Mouse (Mus musculus): ENCODE measurements at regions not wholly inside any gene's neighbourhood (a gene's known extent, or its start where the extent isn't known, plus 50 kb on each side); places are given as distances from the start of the nearest gene placed in this dataset.

GRCm38 (mm10) chr1:193692991-193693390 is 322.9 kb upstream of the Camk1g start:
- no peak for DNase-seq
- intact Hi-C loops (cut with DNase I) = no loop called here
- Histone ChIP-seq H3K27ac (no peak overlapping the region), H3K4me3 (no peak overlapping the region)
- TF ChIP-seq CTCF (IDR thresholded peaks at IDR 0.05) = no peak

- no peak overlapping the region for H3K4me3 ChIP-seq
- no peak overlapping the region for H3K27ac ChIP-seq
- DNase-seq = no peak
- no peak for TF ChIP-seq CTCF (IDR thresholded peaks at IDR 0.05)
- intact Hi-C loops (cut with DNase I) = no loop called here
These were observed 319.5 kb upstream of the Camk1g start for GRCm38 (mm10) chr1:193689601-193690000.

- TF ChIP-seq CTCF (IDR thresholded peaks at IDR 0.05) = no peak
- no peak overlapping the region for H3K4me3 ChIP-seq
- no peak overlapping the region for H3K27ac ChIP-seq
- DNase-seq = no peak
- intact Hi-C loops (cut with DNase I) = no loop called here
These were observed 312.8 kb upstream of the Camk1g start for GRCm38 (mm10) chr1:193682917-193683316.

- Histone ChIP-seq H3K4me3 (no peak overlapping the region), H3K27ac (no peak overlapping the region)
- no peak for DNase-seq
- no peak for TF ChIP-seq CTCF (IDR thresholded peaks at IDR 0.05)
- intact Hi-C loops (cut with DNase I) = no loop called here
These were observed 308.4 kb upstream of the Camk1g start for GRCm38 (mm10) chr1:193678448-193678847.

- H3K27ac ChIP-seq = no peak overlapping the region
- intact Hi-C loops (cut with DNase I) = no loop called here
- no peak overlapping the region for H3K4me3 ChIP-seq
- TF ChIP-seq CTCF (IDR thresholded peaks at IDR 0.05) = peak; percentile 59
- no peak for DNase-seq
These were observed 303.2 kb upstream of the Camk1g start for GRCm38 (mm10) chr1:193673236-193673830.

GRCm38 (mm10) chr1:193672681-193673080 is 302.6 kb upstream of the Camk1g start:
- DNase-seq = no peak
- no peak overlapping the region for H3K27ac ChIP-seq
- no peak for TF ChIP-seq CTCF (IDR thresholded peaks at IDR 0.05)
- intact Hi-C loops (cut with DNase I) = no loop called here
- H3K4me3 ChIP-seq = no peak overlapping the region

- no peak for DNase-seq
- intact Hi-C loops (cut with DNase I) = no loop called here
- no peak overlapping the region for H3K4me3 ChIP-seq
- no peak overlapping the region for H3K27ac ChIP-seq
- no peak for TF ChIP-seq CTCF (IDR thresholded peaks at IDR 0.05)
These were observed 301.7 kb upstream of the Camk1g start for GRCm38 (mm10) chr1:193671816-193672254.

GRCm38 (mm10) chr1:193671046-193671445 is 300.9 kb upstream of the Camk1g start:
- DNase-seq = no peak
- Histone ChIP-seq H3K27ac (no peak overlapping the region), H3K4me3 (no peak overlapping the region)
- intact Hi-C loops (cut with DNase I) = no loop called here
- no peak for TF ChIP-seq CTCF (IDR thresholded peaks at IDR 0.05)

- intact Hi-C loops (cut with DNase I) = no loop called here
- no peak for TF ChIP-seq CTCF (IDR thresholded peaks at IDR 0.05)
- no peak for DNase-seq
- no peak overlapping the region for H3K27ac ChIP-seq
- no peak overlapping the region for H3K4me3 ChIP-seq
These were observed 299.9 kb upstream of the Camk1g start for GRCm38 (mm10) chr1:193670008-193670407.

GRCm38 (mm10) chr1:193668841-193669240 is 298.7 kb upstream of the Camk1g start:
- Histone ChIP-seq H3K27ac (no peak overlapping the region), H3K4me3 (no peak overlapping the region)
- intact Hi-C loops (cut with DNase I) = no loop called here
- no peak for TF ChIP-seq CTCF (IDR thresholded peaks at IDR 0.05)
- DNase-seq = peak; percentile 18

GRCm38 (mm10) chr1:193665854-193666253 is 295.8 kb upstream of the Camk1g start:
- TF ChIP-seq CTCF (IDR thresholded peaks at IDR 0.05) = no peak
- no peak overlapping the region for H3K4me3 ChIP-seq
- DNase-seq = peak; percentile 19
- H3K27ac ChIP-seq = no peak overlapping the region
- intact Hi-C loops (cut with DNase I) = no loop called here

- intact Hi-C loops (cut with DNase I) = no loop called here
- TF ChIP-seq CTCF (IDR thresholded peaks at IDR 0.05) = no peak
- no peak for DNase-seq
- no peak overlapping the region for H3K27ac ChIP-seq
- H3K4me3 ChIP-seq = no peak overlapping the region
These were observed 294.5 kb upstream of the Camk1g start for GRCm38 (mm10) chr1:193664569-193664968.

GRCm38 (mm10) chr1:193663587-193663986 is 293.5 kb upstream of the Camk1g start:
- H3K4me3 ChIP-seq = no peak overlapping the region
- TF ChIP-seq CTCF (IDR thresholded peaks at IDR 0.05) = no peak
- H3K27ac ChIP-seq = no peak overlapping the region
- intact Hi-C loops (cut with DNase I) = no loop called here
- DNase-seq = no peak

GRCm38 (mm10) chr1:193662166-193662890 is 292.2 kb upstream of the Camk1g start:
- TF ChIP-seq CTCF (IDR thresholded peaks at IDR 0.05) = no peak
- H3K4me3 ChIP-seq = no peak overlapping the region
- intact Hi-C loops (cut with DNase I) = no loop called here
- DNase-seq = no peak
- no peak overlapping the region for H3K27ac ChIP-seq

Data from gastrocnemius, adult 2 months (tissue).